Mouse (Mus musculus) kidney, embryonic 16.5 days (tissue): ENCODE data around the gene Ly75. TPM values are rescaled to one million over a fixed set of nuclear protein-coding genes. Genes with fewer than 3 reads are reported as not detected.
A peak's percentile ranks its signal among the peaks of the same experiment; 100 is the strongest.

ENCODE experiments used
- ATAC-seq: fragments of 200-750 bp; cut with Nextera tagmentation; 2 replicates; pipeline ENCODE4 v1.8.0; 2017; ENCODE audit warnings: moderate TSS enrichment; ENCODE audit not compliant: low FRiP score, low TSS enrichment
- H3K27ac ChIP-seq: fragments of 300-500 bp; sonication (generic); 2 replicates; pipeline ENCODE4 v1.5.1; 2014; ENCODE audit warnings: low read length
- H3K27me3 ChIP-seq: fragments of 300-500 bp; sonication (generic); 2 replicates; pipeline ENCODE4 v1.6.1; 2014; ENCODE audit warnings: low read length, control low read depth, mixed read lengths; ENCODE audit not compliant: insufficient read depth
- H3K36me3 ChIP-seq: fragments of 300-500 bp; sonication (generic); 2 replicates; pipeline ENCODE4 v1.6.1; 2014; ENCODE audit warnings: low read length, control low read depth, mixed read lengths; ENCODE audit not compliant: insufficient read depth
- H3K4me1 ChIP-seq: fragments of 300-500 bp; sonication (generic); 2 replicates; pipeline ENCODE4 v1.6.1; 2014; ENCODE audit warnings: low read length, control low read depth, mixed read lengths; ENCODE audit not compliant: insufficient read depth
- H3K4me2 ChIP-seq: fragments of 300-500 bp; sonication (generic); replicated peaks from 2 replicates; pipeline ENCODE4 v1.6.1; 2014; ENCODE audit warnings: low read depth, low read length
- H3K4me3 ChIP-seq: fragments of 300-500 bp; sonication (generic); 2 replicates; pipeline ENCODE4 v1.5.1; 2014; ENCODE audit warnings: mild to moderate bottlenecking, low read length
- H3K9ac ChIP-seq: fragments of 300-500 bp; sonication (generic); replicated peaks from 2 replicates; pipeline ENCODE4 v1.6.1; 2014; ENCODE audit warnings: low read length
- H3K9me3 ChIP-seq: fragments of 300-500 bp; sonication (generic); 2 replicates; pipeline ENCODE4 v1.6.1; 2016; ENCODE audit warnings: low read length, control low read depth
- WGBS: fragments of 180-500 bp; shearing (Covaris S2); extraction: QIAGEN DNeasy Blood & Tissue Kit; methylation state at CpG from one replicate; pipeline ENCODE4 v1.1.7; 2014; 5-methylcytosine and 5-hydroxymethylcytosine counted together
- polyA plus RNA-seq: library from polyadenylated mRNA; unstranded; fragments of >200 nt; fragmentation: Nextera tagmentation; extraction: Ambion mirVana; gene quantifications from 2 replicates; pipeline ENCODE4 v1.2.1, GENCODE M21; 2015

The Ly75 gene
- polyA plus RNA-seq, 1 experiment from 2014 or later: 2.7 TPM

DNA sequence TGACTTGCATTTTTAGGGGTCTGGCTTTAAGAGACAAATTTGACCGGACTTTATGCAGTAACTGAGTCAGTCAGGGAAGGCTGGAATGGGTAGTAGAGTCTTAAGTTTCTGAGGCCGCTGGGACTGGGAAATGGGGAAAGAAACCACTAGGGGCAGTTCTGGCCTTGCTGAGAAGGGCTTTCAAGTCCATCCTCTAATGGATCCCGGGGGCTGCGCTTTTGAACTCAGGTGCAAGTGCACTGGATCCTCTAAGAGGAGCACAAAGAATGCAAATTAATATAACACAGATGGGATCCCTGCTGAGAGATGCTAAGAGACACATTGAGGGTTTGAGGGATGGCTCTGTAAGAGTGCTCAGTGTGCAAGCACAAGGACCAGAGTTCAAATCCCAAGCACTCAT lies 91.7 kb downstream of the Ly75 start:
- H3K36me3 ChIP-seq: no peaks in the 10 kb centered on the region
- H3K9ac ChIP-seq: no peak overlapping the region
- no peak overlapping the region for H3K4me2 ChIP-seq
- no peak for ATAC-seq
- no peaks in the 10 kb centered on the region for H3K9me3 ChIP-seq
- no peaks in the 10 kb centered on the region for H3K27me3 ChIP-seq
- WGBS: 81% methylated on average over 4 of the region's 4 CpGs
- no peak overlapping the region for H3K4me3 ChIP-seq
- no peaks in the 10 kb centered on the region for H3K4me1 ChIP-seq
- no peak overlapping the region for H3K27ac ChIP-seq

- Histone ChIP-seq H3K9me3 (no peaks in the 10 kb centered on the region), H3K27me3 (no peaks in the 10 kb centered on the region), H3K4me1 (no peaks in the 10 kb centered on the region), H3K36me3 (no peaks in the 10 kb centered on the region), H3K4me3 (no peak overlapping the region), H3K9ac (no peak overlapping the region), H3K4me2 (no peak overlapping the region), H3K27ac (no peak overlapping the region)
- WGBS: 59% methylated on average over 1 of the region's 1 CpGs
- ATAC-seq: no peak
Measured at GRCm38 (mm10) chr2:60289451-60289850, 93.7 kb downstream of the Ly75 start.

- 78% methylated on average over 4 of the region's 4 CpGs for WGBS
- no peak overlapping the region for H3K9ac ChIP-seq
- no peaks in the 10 kb centered on the region for H3K36me3 ChIP-seq
- ATAC-seq: no peak
- no peak overlapping the region for H3K27ac ChIP-seq
- H3K9me3 ChIP-seq: no peaks in the 10 kb centered on the region
- H3K4me3 ChIP-seq: no peak overlapping the region
- H3K27me3 ChIP-seq: no peaks in the 10 kb centered on the region
- 0 out of 2 replicates have a peak, but pooled peaks cover 1% of the 10 kb centered on the region for H3K4me1 ChIP-seq
- no peak overlapping the region for H3K4me2 ChIP-seq
Measured at GRCm38 (mm10) chr2:60288606-60289005, 94.5 kb downstream of the Ly75 start.

DNA sequence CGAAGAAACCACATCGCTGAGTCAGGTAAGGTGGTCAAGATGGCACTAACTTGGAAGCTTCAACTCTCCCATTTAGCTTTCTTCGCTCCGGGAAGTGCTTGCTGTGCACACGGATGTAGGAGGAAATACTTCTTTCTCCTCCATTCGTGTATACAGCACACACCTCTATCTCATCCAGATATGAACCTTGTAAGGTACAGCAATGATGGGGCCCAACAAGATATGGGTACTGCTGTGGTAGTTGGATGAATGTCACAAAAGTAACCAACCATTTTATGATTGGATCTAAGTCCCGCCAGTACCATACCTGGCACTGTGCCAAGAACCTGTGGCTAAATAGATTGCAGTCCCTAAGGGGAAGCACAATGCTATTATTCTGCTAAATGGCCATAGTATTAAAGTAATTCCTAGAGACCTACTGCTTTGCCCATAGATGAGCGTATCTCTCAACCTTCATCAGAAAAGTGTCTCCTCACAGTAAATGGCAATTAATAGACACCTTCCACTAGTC lies 97.9 kb downstream of the Ly75 start:
- Histone ChIP-seq H3K27ac (no peak overlapping the region), H3K4me3 (no peak overlapping the region), H3K9me3 (no peaks in the 10 kb centered on the region), H3K36me3 (no peaks in the 10 kb centered on the region), H3K4me1 (peaks cover 12% of the 10 kb centered on the region), H3K27me3 (no peaks in the 10 kb centered on the region), H3K9ac (no peak overlapping the region), H3K4me2 (no peak overlapping the region)
- ATAC-seq: no peak
- 91% methylated on average over 8 of the region's 8 CpGs for WGBS

- no peak for ATAC-seq
- Histone ChIP-seq H3K4me3 (peak within 1 kb of the TSS; percentile 56), H3K4me1 (peaks cover 12% of the 10 kb centered on the region), H3K9me3 (no peaks in the 10 kb centered on the region), H3K27me3 (no peaks in the 10 kb centered on the region), H3K9ac (peak within 1 kb of the TSS; percentile 74), H3K27ac (peak within 1 kb of the TSS; percentile 31; the same call in 1 of the 2 replicates), H3K36me3 (no peaks in the 10 kb centered on the region), H3K4me2 (peak within 1 kb of the TSS; percentile 95)
- 31% methylated on average over 4 of the region's 4 CpGs for WGBS
Measured at GRCm38 (mm10) chr2:60284467-60284821, 98.7 kb downstream of the Ly75 start, which contains the start of gene Cd302. Gene Cd302, minus strand, starts transcription at chr2:60284488.

- Histone ChIP-seq H3K27me3 (no peaks in the 10 kb centered on the region), H3K9me3 (no peaks in the 10 kb centered on the region), H3K4me2 (peak overlapping the region; percentile 95), H3K9ac (peak overlapping the region; percentile 74), H3K36me3 (no peaks in the 10 kb centered on the region), H3K4me3 (peak overlapping the region; percentile 56), H3K4me1 (peaks cover 12% of the 10 kb centered on the region), H3K27ac (peak overlapping the region; percentile 31; the same call in 1 of the 2 replicates)
- WGBS: under 1% methylated on average over 42 of the region's 42 CpGs
- peak; percentile 94 for ATAC-seq
Measured at GRCm38 (mm10) chr2:60283751-60284466, 99.2 kb downstream of the Ly75 start.

DNA sequence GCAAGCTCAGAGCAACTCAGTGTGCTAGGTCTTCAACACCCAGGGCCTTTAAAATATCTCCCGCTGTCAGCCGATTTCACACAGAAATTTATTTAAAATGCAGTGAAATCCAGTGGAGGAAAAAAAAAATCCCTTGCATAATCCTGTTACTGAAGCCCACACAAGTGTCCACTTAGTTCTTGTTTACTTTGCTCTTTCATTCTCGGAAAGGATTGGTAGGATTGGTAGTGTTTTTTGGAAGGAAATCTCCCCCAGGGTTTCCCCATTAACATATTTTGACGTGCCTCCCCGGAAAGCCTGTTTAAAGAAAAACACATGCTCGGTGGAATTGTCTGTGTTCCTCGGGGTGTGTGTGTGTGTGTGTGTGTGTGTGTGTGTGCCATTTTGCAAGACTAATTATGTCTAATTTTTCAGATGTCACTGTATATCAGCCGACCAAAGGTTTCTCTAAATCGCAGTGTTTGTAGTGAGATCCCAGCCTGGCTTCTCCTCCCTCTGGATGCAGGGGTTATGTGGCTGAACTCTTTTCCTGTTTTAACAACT lies 99.8 kb downstream of the Ly75 start:
- Histone ChIP-seq H3K9me3 (no peaks in the 10 kb centered on the region), H3K4me1 (peaks cover 12% of the 10 kb centered on the region), H3K9ac (peak overlapping the region; percentile 74), H3K36me3 (no peaks in the 10 kb centered on the region), H3K27ac (peak overlapping the region; percentile 31; the same call in 1 of the 2 replicates), H3K4me2 (peak overlapping the region; percentile 95), H3K27me3 (no peaks in the 10 kb centered on the region), H3K4me3 (peak overlapping the region; percentile 56)
- no peak for ATAC-seq
- WGBS: 11% methylated on average over 9 of the region's 9 CpGs

GRCm38 (mm10) chr2:60282625-60283024 lies 100.5 kb downstream of the Ly75 start:
- 74% methylated on average over 4 of the region's 4 CpGs for WGBS
- H3K4me2 ChIP-seq: peak overlapping the region; percentile 95
- H3K9me3 ChIP-seq: no peaks in the 10 kb centered on the region
- H3K9ac ChIP-seq: no peak overlapping the region
- H3K4me3 ChIP-seq: peak overlapping the region; percentile 56; the same call in 1 of the 2 replicates
- H3K27ac ChIP-seq: no peak overlapping the region
- H3K27me3 ChIP-seq: no peaks in the 10 kb centered on the region
- H3K4me1 ChIP-seq: peaks cover 12% of the 10 kb centered on the region
- no peaks in the 10 kb centered on the region for H3K36me3 ChIP-seq
- ATAC-seq: no peak

DNA sequence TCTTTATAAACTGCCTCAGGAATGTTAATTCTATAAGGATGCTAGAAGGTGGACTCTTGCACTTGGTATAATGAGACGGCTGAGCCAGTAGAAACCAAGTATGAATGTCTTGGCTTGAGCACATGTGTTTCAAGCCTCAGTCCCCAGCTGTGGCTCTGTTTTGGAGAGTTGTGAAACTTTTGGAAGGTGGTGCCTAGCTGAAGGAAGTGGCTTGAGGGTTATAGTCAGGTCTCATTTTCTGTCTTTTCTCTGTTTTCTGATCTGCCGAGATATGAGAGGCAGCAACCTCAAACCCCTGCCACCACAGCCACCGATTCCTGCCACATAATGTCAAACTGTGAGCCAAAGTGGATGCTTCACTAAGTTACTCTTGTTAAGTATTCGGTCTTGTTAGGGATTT lies 104.5 kb downstream of the Ly75 start:
- Histone ChIP-seq H3K27me3 (no peaks in the 10 kb centered on the region), H3K36me3 (no peaks in the 10 kb centered on the region), H3K4me1 (peaks cover 11% of the 10 kb centered on the region), H3K9ac (no peak overlapping the region), H3K4me3 (no peak overlapping the region), H3K27ac (no peak overlapping the region), H3K9me3 (no peaks in the 10 kb centered on the region), H3K4me2 (no peak overlapping the region)
- WGBS: 93% methylated on average over 4 of the region's 4 CpGs
- no peak for ATAC-seq
